ENCODE assay signal across 9 mouse cellular contexts in the genomic region with DNA sequence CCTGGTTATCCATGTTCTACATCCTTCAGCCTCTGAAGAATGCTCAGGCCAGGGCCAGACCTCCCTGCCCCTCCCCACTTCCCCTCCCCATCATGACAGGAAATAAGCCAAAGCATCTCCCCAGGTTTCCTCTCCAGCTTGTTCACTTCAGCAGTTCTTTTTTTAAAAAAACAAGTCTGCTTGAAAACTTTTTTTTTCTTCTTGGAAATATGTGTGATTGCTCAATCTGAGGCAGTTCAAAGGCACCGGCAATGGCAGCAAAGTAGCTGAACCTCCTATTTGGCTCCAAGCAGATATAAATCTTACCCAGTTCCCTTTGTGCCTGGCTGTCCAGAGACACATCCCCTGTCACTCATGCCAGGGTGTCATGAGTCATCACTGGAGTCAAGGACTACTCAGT. TPM values are rescaled to one million over a fixed set of nuclear protein-coding genes. Genes with fewer than 3 reads are reported as not detected.
DNase-seq lines count a peak whose midpoint lies in the region; ATAC-seq and TF ChIP-seq lines count a peak whose summit lies in the region.
"Had no signal": no experiment of that assay in that cellular context is flagged by ENCODE, and none has a peak within 500 bp of the region (broad histone marks: within the 10 kb centered on the region; RNA-seq: fewer than 3 reads in every experiment).

No protein-coding gene starts in this region.

- peaks cover 10% of the 10 kb centered on the region; the same call in 1 of the 2 replicates for H3K4me1 ChIP-seq in liver, adult 2 months (ENCODE audit: control insufficient read depth, insufficient read depth, low read length)
- peaks cover 9% of the 10 kb centered on the region for H3K4me1 ChIP-seq in liver, embryonic 11.5 days (replicated peaks; ENCODE audit: control insufficient read depth, insufficient read depth, low read length)
- H3K4me1 ChIP-seq in kidney, embryonic 14.5 days (ENCODE audit: control insufficient read depth, insufficient read depth, low read length), result no peaks in the 10 kb centered on the region; the same call in 1 of the 2 replicates

- H3K36me3 ChIP-seq in liver, adult 2 months (ENCODE audit: control insufficient read depth, insufficient read depth, low read length), result no peaks in the 10 kb centered on the region
- no peaks in the 10 kb centered on the region for H3K36me3 ChIP-seq in liver, embryonic 11.5 days (ENCODE audit: control insufficient read depth, insufficient read depth, low read length)
- no peaks in the 10 kb centered on the region; the same call in 1 of the 2 replicates for H3K36me3 ChIP-seq in kidney, embryonic 14.5 days (ENCODE audit: control insufficient read depth, insufficient read depth, low read length)

- H3K79me2 ChIP-seq in liver, adult 2 months (ENCODE audit: control insufficient read depth, insufficient read depth, low read length), result no peaks in the 10 kb centered on the region

- TF ChIP-seq CTCF in liver, adult 2 months (IDR thresholded peaks at IDR 0.05; ENCODE audit: low read depth, low read length), result no peak

- TF ChIP-seq POLR2A in liver, adult 2 months (IDR thresholded peaks at IDR 0.05; ENCODE audit: extremely low read depth, insufficient read depth, low read length), result no peak

- H3K27ac ChIP-seq in liver, adult 2 months (replicated peaks; ENCODE audit: insufficient read depth, low read depth, low read length), result peak overlapping the region; percentile 0; the same call in 1 of the 2 replicates
- H3K27ac ChIP-seq in liver, embryonic 11.5 days (ENCODE audit: low read depth, low read length), result no peak overlapping the region
- H3K27ac ChIP-seq in kidney, embryonic 14.5 days (ENCODE audit: low read depth, low read length), result no peak overlapping the region; the same call in 1 of the 2 replicates
- H3K27ac ChIP-seq: liver, embryonic 14.5 days had no signal

- H3K27me3 ChIP-seq in liver, adult 2 months (ENCODE audit: control insufficient read depth, insufficient read depth, low read length), result no peaks in the 10 kb centered on the region
- no peaks in the 10 kb centered on the region for H3K27me3 ChIP-seq in liver, embryonic 11.5 days (replicated peaks; ENCODE audit: control insufficient read depth, insufficient read depth, low read length)
- H3K27me3 ChIP-seq in kidney, embryonic 14.5 days (ENCODE audit: control insufficient read depth, insufficient read depth, low read length), result no peaks in the 10 kb centered on the region

- DNase-seq in liver, adult 2 months (ENCODE audit: extremely low read depth, low read depth, low spot score), result peak; percentile 85
- DNase-seq in liver, embryonic 11.5 days (ENCODE audit: low spot score), result no peak
- peak; percentile 60 for DNase-seq in adipocyte (ENCODE audit: low spot score)
- DNase-seq in skeletal muscle tissue, adult 2 months (ENCODE audit: low read depth, low spot score), result peak; percentile 65
- no peak for DNase-seq in cerebellum, postnatal 25 days
- DNase-seq in layer of hippocampus, adult 11-12 months (ENCODE audit: low spot score), result no peak
- no peak for DNase-seq in cerebellum, adult 11-12 months

- WGBS in liver, adult 2 months, result 0% methylated on average over 1 of the region's 1 CpGs
- 47% methylated on average over 1 of the region's 1 CpGs for WGBS in liver, embryonic 11.5 days
- WGBS in kidney, embryonic 14.5 days, result 21% methylated on average over 1 of the region's 1 CpGs

- no peak overlapping the region for H3K9ac ChIP-seq in liver, adult 2 months (ENCODE audit: low read depth, low read length)
- no peak overlapping the region for H3K9ac ChIP-seq in liver, embryonic 11.5 days (ENCODE audit: low read depth, low read length)
- no peak overlapping the region for H3K9ac ChIP-seq in kidney, embryonic 14.5 days (ENCODE audit: low read depth, low read length)
- H3K9ac ChIP-seq: liver, embryonic 14.5 days had no signal

- no peaks in the 10 kb centered on the region for H3K9me3 ChIP-seq in liver, embryonic 11.5 days (ENCODE audit: control insufficient read depth, low read length)
- no peaks in the 10 kb centered on the region for H3K9me3 ChIP-seq in kidney, embryonic 14.5 days (ENCODE audit: control insufficient read depth, low read length)

- H3K4me3 ChIP-seq in liver, adult 2 months (ENCODE audit: insufficient read depth, low read depth, low read length), result no peak overlapping the region
- no peak overlapping the region for H3K4me3 ChIP-seq in liver, embryonic 11.5 days (ENCODE audit: low read depth, low read length)
- no peak overlapping the region for H3K4me3 ChIP-seq in kidney, embryonic 14.5 days (ENCODE audit: low read length)

- no peak for ATAC-seq in liver, embryonic 11.5 days (replicated peaks; ENCODE audit: low FRiP score)
- peak; percentile 42; the same call in 1 of the 2 replicates for ATAC-seq in kidney, embryonic 14.5 days (ENCODE audit: low FRiP score, low TSS enrichment)

- no peak overlapping the region for H3K4me2 ChIP-seq in liver, embryonic 11.5 days
- H3K4me2 ChIP-seq in kidney, embryonic 14.5 days (replicated peaks; ENCODE audit: low read depth, low read length), result no peak overlapping the region

RNA-seq across cellular contexts. Expression of a gene that starts 29.1 kb away (rescaled TPM):
- 0.55 and 1.2 TPM in 2 replicates for total RNA-seq in liver, adult 2 months (2014; rRNA removed)
- polyA plus RNA-seq in liver, adult 2 months (2012; rRNA removed), result 1.1 and 1.3 TPM in 2 replicates
- 20.7 and 25.2 TPM in 2 replicates for polyA plus RNA-seq in liver, embryonic 11.5 days (2014; fragmentation: Nextera tagmentation; extraction: Ambion mirVana)
- polyA plus RNA-seq in kidney, embryonic 14.5 days (2014; fragmentation: Nextera tagmentation; extraction: Ambion mirVana), result 8.0 and 15.1 TPM in 2 replicates

Comparison
In these comparisons a context has a peak if more than half of its experiments do, and no peak if none do; other contexts are left out.
1. DNase-seq: peak in liver, adult 2 months (single experiment), adipocyte (single experiment) and skeletal muscle tissue, adult 2 months (single experiment); none in liver, embryonic 11.5 days (single experiment), cerebellum, postnatal 25 days (0 of 2), layer of hippocampus, adult 11-12 months (single experiment) and cerebellum, adult 11-12 months (single experiment).